Mouse (Mus musculus): Measurements from ENCODE around the gene Pcnp.
"Not testable (repeated sequence)": the region's sequence is repeated elsewhere in the genome, so short reads cannot be mapped to it uniquely, and the experiment has no call there.

Pcnp gene

GRCm38 (mm10) chr16:55967221-55967620, 62.3 kb downstream of the Pcnp start:
- no peak for DNase-seq (ENCODE audit: low read depth, low spot score)

GRCm38 (mm10) chr16:55966212-55966871, 63.2 kb downstream of the Pcnp start, which contains the start of gene Rpl24:
Gene Rpl24, plus strand, starts transcription at chr16:55966275.
- DNase-seq (ENCODE audit: low read depth, low spot score): peak; percentile 92

GRCm38 (mm10) chr16:55964126-55964949, 65.2 kb downstream of the Pcnp start:
- no peak for DNase-seq (ENCODE audit: low read depth, low spot score)

GRCm38 (mm10) chr16:55963068-55963467, 66.5 kb downstream of the Pcnp start:
- DNase-seq (ENCODE audit: low read depth, low spot score): not testable (repeated sequence)

Measured in skeletal muscle tissue, adult 2 months (tissue).